Mouse (Mus musculus) liver, postnatal 0 days (tissue): Measurements from ENCODE around the gene Rfx1.

Source experiments
- CTCF ChIP-seq: sonication (generic); IDR thresholded peaks from 2 replicates; pipeline ENCODE4 v1.5.1; 2016; ENCODE audit warnings: antibody characterized with exemption, low read depth
- EP300 ChIP-seq: IDR thresholded peaks from 2 replicates; pipeline ENCODE4 v1.6.1; 2016; ENCODE audit warnings: antibody characterized with exemption, low read depth, mild to moderate bottlenecking

DNA sequence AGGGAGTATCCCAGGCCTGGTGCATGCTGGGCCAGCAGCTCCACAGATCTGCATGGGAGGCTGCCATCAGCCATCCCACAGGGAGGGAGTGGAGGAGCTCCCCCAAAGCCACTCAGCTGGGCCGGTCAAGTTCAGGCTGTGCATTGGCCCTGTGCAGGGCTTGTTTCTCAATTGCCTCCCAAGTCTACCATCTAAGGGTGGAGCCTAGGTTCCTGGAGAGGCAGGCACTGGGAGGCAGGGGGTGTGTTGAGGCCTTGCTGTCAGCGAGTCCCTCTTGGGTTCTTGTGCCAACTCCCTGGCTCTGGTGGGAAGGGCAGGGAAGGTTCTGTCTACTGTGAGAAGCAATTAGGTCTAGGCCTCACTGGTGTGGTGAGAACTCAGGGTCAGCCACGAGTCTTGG, 5.3 kb downstream of the Rfx1 start:
- TF ChIP-seq CTCF = no peak
- no peak for TF ChIP-seq EP300
